10 mouse cellular contexts compared by ENCODE assay signal in genomic region chr10:35229540-35229939, GRCm38 (mm10).
"Had no signal": no experiment of that assay in that cellular context is flagged by ENCODE, and none has a peak within 500 bp of the region (broad histone marks: within the 10 kb centered on the region; RNA-seq: fewer than 3 reads in every experiment).

No protein-coding gene starts in this region.

- DNase-seq: liver, postnatal 0 days; lung, adult 2 months; lung, postnatal 14 days; lung, postnatal 36 days; right cerebral cortex, postnatal 14 days; right cerebral cortex, postnatal 4 days; spleen, adult 18-20 months; thymus, adult 2 months; thymus, postnatal 25 days; thymus, postnatal 4 days had no signal
